Mouse (Mus musculus) hindlimb bud, embryonic 11.5 days (tissue): ENCODE results near the gene Tmem234.

Source experiments
- DNase-seq: peaks from one replicate; pipeline ENCODE4 v3.0.0-alpha.2; 2012; ENCODE audit warnings: low read depth, low spot score; ENCODE audit errors: extremely low spot score

The Tmem234 gene

GRCm38 (mm10) chr4:129621283-129621841 lies 20.9 kb downstream of the Tmem234 start:
- DNase-seq = no peak

GRCm38 (mm10) chr4:129622120-129622802 lies 21.8 kb downstream of the Tmem234 start:
- no peak for DNase-seq

GRCm38 (mm10) chr4:129622803-129623535 lies 22.5 kb downstream of the Tmem234 start:
- no peak for DNase-seq

- DNase-seq = no peak
These were observed 23.2 kb downstream of the Tmem234 start, which contains the start of gene Ccdc28b for GRCm38 (mm10) chr4:129623681-129624091. Gene Ccdc28b (minus strand): TSS chr4:129623947.

- no peak for DNase-seq
These were observed 24.0 kb downstream of the Tmem234 start for GRCm38 (mm10) chr4:129624281-129625028.

DNA sequence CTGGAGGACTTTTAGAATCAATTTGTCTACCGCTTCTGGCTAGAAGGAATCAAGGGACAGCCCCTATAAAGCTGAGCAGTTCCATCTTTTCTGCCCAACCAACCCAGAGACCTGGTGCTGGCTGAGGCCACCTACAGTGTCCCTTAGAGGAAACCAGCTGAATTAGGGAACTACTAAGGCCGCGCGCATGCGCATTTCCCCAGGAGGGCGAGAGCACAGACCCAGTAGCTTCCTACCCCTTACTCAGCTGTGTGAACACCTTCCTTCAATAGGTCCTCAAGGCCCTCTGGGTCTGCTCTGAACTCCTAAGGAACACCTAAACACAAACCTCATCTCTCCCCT lies 24.5 kb downstream of the Tmem234 start:
- DNase-seq = no peak

DNA sequence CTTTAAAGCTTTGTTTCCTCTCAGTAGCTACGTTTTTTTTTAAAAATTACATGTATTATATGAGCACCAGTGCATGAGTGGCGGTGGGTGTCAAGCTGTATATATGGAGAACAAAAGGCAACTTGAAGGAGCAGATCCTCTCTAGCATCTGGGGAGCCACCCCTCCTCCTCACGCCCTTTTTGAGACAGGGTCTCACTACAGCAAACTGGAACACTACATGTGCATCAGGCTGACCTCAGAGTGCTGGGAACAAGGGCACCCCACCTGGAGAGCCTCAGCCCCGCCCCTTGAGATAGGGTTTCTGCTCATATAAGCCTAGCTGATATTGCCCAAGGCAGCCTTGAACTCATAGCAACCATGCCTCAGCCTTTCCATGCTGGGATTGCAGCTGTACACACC lies 25.0 kb downstream of the Tmem234 start:
- no peak for DNase-seq

DNA sequence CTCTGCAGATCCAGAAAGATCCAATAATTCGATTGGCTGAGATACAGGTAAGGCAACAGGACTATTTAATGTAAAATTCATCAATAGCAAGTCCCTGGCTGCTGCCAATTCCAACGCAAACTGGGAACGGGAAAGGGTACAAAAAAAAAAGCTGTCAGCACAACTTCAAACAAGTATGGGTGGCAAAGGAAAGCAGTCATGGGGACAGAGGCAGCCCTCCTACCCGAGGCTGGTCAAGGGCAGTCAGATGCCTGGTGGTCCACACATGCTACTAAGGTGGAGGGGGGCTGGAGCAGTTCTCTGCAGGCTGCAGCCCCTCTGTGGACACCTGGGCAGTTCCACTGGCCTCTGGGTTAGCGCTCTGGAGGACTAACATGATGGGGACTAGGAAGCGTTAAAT lies 25.6 kb downstream of the Tmem234 start:
- DNase-seq = no peak

DNA sequence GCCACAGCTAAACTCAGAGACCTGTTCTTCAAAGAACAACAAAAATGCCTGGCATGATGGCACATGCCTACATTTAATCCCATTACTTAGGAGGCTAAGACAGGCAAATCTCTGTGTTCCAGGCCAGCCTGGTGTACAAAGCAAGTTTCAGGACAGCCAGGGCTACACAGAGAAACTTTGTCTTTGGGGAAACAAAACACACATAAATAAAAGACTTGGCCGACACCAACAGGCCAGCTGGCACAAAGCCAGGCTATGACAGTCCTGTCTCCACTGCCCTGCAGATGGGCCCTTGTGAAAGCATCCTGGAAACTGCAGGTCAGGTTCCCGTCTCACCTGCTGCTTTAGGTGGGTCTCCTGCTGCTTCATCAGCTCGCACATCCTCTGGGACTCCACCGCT lies 30.5 kb downstream of the Tmem234 start:
- no peak for DNase-seq

- DNase-seq = no peak
These were observed 31.4 kb downstream of the Tmem234 start for GRCm38 (mm10) chr4:129631867-129632266.

DNA sequence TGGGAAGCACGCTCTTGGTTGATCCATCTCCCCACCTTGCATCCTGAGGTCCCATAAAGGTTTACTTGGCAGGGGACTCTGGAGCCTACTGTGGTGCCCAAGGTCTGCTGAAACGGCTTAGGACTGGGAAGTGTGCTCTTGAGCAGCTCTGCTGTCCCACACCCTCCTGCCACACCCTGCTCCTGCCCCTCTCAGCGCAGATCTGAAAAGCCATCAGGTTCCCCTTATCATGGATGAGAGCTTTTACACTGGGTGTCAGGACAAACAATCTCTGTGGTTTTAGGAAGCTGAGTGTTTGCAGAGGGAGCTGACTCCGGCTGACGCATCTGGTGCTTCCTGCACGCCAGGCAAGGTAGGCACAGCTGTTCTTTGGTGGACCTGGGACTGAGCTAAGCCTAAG lies 33.4 kb downstream of the Tmem234 start:
- no peak for DNase-seq

DNA sequence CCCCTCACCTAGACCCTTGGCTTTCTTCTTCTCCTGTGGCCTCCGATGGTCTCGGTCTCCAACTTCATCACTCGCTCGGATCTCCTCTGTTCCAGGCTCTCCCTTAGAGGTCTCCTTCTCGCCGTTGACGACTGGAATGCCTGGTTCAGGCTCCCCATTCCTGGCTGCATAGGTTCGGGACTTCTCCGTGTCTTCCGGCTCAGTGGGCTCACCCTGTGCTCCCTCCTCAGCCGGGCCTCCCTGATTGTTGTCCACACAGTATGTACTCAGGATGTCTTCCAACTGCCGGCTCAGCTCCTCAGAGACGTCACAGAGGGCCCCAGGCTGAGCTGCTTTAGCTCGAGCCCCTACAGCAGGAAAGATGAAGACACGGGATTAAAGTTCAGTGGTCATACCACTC lies 38.8 kb downstream of the Tmem234 start:
- no peak for DNase-seq

DNA sequence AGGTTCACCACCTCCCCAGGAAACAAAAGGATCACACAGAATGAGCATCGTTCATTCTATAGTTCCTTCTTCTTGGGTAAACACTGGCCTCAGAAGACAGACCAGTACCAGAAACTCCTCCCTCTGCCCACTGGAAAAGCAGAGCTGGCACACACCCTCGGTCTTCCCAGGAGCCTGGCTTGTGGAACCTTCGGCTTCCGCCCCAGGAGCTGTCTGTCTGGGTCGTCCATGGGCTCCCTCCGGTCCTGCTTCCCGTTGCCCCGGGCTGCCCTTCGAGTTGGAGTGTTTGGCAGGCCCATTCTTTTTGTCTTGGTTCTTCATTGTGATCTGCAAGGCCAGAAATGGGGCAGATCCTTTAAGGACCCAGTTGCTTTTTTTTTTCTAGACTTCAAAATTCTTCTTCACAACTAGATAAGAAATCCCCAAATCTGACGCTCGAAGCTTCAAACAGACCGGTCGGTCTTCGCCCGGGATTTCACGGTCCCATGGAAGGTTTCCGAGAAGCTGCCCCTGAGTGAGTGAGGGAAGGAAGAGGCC lies 39.7 kb downstream of the Tmem234 start:
- DNase-seq = no peak

- DNase-seq = peak; percentile 96
These were observed 40.4 kb downstream of the Tmem234 start, which contains the start of gene Txlna for GRCm38 (mm10) chr4:129640638-129641467. Gene Txlna (minus strand): TSS chr4:129641065.

DNA sequence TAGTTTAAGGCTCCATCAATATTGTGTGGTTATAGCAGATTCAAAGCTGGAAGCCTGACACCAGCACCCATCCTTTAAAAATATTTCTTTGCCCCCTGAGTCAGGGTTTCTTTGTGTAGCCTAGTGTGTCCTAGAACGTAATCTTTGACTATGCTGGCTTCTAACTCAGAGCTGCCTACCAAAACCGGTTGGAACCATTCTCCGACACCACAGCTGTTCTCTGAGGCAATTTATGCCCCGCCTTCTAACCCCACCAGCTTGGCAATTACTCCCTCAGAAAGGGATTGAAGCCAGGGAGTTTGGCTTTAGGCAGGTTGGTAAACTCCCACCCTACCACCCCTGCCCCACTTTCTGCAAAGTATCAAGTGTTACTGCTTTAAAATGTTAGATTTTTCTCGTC lies 41.3 kb downstream of the Tmem234 start:
- no peak for DNase-seq

- DNase-seq = no peak
These were observed 44.7 kb downstream of the Tmem234 start for GRCm38 (mm10) chr4:129645204-129645603.

DNA sequence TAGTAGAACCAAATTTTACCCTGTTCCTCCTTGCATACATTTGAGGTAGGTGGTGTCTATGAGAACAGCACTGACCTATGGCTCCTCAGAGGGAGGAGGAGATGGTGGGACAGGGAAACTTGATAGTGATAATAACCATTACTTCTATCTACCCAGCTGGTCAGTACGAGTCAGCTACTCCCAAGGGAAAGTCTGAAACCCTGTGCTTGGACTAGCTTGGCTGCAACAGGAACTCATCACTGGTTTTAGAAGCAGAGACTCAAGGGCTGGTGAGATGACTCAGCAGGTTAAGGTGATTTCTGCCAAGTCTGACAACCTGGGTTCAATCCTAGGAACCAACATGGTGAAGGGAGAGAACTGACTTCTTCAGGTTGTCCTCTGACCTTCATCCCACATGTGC lies 48.2 kb downstream of the Tmem234 start:
- DNase-seq = no peak

- DNase-seq = no peak
These were observed 49.9 kb downstream of the Tmem234 start for GRCm38 (mm10) chr4:129650359-129650758.

DNA sequence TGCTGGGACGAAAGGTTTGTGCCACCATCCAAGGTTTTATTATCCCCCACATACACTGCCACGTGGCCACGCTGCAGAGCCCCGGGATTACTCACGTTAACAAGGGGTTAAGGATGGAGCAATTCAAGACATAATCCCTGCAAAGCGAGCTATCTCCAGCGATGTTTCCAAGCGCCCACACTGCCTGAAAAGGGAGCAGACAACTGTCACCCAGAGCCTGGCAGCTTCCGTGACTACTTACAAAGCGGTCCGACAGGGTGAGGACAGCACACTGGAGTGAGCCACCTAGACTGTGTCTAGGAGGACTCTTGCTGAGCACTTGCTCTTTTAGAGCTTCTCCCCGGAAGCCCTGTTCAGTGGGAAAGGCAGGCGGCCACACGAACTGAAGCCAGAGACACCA lies 54.3 kb downstream of the Tmem234 start:
- DNase-seq = no peak

DNA sequence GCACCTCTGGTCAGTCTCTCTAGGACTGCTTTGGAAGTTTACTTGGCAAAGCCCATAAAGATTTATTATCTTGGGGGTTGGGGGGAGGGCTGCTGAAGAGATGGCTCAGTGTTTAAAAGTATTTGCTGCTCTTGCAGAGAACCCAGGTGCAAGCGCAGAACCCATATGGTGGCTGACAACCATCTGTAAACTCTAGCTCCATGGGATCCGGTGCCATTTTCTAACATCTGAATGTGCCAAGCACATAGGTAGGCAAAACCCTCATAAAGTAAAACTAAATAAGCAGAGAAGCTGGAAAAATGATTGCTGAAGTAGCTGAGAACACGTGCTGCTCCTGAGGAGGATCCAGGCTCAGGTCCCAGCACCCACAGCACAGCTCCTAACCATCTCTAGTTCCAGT lies 61.1 kb downstream of the Tmem234 start:
- DNase-seq = no peak
